Mouse (Mus musculus): ENCODE results near the gene Gdf7. TPM values are rescaled to one million over a fixed set of nuclear protein-coding genes. Genes with fewer than 3 reads are reported as not detected.
A peak's percentile ranks its signal among the peaks of the same experiment; 100 is the strongest.

Gene Gdf7
- under 1 TPM; 0.17 to 0.26 TPM for total RNA-seq (2021)
- long read RNA-seq, experiment 1: 0 reads
- long read RNA-seq, experiment 2: 0 reads

DNA sequence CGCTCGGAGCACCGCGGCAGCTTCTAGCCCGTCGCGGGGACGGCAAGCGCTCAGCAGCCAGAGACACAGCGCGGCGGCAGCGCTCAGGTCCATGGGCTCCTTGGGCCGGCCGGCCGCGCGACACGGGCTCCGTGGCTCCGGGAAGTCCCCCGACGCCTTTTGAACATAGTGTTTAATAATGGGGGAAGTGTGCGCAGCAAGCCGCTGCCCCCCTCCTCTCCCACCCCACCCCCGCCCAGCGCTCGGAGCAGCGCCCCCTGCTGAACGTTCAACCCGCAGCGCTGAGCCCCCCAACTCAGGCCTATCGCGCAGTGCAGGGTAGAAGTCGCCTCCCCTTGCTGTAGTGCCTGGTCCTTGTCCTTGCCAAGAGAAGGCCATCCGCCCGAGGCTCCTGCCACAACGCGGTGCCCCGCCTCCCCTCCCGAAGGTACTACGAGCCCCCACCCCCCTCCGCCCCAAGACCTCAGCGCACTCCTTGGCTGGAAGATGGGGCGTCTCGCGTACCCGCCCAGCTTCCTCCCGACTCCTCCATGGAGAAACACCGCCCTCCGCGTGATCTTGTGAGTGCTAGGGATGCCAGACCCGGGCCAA is at the start of gene Gdf7:
Gene Gdf7, minus strand, starts transcription at position 114 of the 591 bp plus-strand sequence.
- DNase-seq: no peak

DNA sequence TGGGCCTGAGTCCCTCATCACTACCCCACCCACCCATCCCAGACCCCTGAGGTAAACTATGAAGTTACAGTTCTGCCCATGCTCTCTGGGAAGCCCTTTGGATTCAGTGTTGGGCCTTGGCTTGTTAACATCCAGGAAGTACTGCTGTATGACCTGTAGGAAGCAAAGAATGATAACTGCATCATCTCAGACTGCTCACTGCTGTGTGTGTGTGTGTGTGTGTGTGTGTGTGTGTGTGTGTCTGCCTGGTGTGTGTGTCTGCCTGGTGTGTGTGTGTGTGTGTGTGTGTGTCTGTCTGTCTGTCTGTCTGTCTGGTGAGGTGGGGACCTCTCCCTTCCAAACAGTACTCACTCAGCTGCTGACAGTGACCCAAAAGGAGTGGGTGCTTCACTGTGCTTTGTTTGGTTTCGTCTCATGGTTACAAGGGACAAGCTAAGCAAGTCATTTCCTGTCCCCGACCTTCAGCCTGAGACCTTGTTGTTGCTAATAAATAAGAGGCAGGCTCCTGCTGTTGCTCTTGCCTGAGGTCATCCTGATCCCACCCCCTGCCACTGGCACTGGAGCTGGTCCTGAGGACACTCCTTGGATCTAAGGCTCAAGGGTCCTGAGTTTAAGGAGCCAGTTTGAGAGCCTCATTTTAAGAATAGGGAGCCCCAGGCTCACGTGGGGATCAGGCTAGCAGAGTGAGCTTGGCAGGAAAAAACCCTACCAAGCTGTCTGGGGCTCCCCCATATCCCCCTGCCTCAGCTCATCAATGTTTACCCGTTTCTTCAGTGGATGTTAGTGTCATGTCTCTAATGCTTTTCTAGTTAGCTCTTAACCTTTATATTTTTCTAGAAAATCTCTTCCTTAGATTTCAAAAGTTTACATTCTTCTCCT is 49.5 kb upstream of the Gdf7 start:
- DNase-seq: peak; percentile 79 to 87

GRCm38 (mm10) chr12:8348733-8349513 is 47.2 kb upstream of the Gdf7 start:
- peak; percentile 38 to 71 for DNase-seq

GRCm38 (mm10) chr12:8347746-8348462 is 46.1 kb upstream of the Gdf7 start:
- peak; percentile 36 to 64 for DNase-seq

DNA sequence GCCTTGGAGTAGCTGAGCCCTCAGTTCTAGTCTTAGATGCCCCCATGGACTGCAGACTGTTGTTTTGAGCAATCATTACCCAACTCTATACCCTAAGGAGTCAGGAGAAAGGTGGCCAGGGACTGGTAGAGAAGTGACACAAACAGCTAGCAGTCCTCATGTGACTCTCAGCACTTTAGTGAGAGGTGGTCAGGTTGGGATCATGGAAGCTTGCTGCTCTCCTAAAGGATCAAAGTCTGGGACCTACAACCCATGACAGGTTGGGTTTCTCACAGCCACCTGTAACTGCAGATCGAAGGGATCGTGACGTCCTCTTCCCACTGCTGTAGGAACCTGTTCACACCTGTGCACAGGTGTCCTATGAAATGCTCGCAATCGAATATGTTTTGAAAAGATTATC is 43.8 kb upstream of the Gdf7 start:
- DNase-seq: no peak

DNA sequence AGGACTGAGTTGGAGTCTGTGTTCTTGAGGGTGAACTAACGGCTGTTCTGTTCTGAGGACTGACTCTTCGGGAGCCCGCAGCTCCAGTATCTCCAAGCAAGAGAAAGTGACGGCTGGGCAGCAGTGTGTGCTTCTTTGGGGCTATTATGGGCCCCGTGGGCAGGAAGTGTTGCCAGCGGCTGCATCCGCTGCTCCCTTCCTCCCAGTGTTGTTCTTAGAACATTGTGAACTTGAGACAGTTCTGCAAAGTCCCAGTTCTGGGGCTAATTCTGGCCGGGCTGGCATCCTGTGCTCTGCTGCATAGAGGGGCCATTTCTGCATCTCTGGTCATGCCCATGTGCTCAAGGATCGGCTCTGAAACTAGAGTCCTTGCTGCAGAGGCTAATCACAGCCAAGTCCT is 43.1 kb upstream of the Gdf7 start:
- peak; percentile 73 to 90 for DNase-seq

- no peak for DNase-seq
Measured at GRCm38 (mm10) chr12:8343381-8343780, 41.6 kb upstream of the Gdf7 start.

DNA sequence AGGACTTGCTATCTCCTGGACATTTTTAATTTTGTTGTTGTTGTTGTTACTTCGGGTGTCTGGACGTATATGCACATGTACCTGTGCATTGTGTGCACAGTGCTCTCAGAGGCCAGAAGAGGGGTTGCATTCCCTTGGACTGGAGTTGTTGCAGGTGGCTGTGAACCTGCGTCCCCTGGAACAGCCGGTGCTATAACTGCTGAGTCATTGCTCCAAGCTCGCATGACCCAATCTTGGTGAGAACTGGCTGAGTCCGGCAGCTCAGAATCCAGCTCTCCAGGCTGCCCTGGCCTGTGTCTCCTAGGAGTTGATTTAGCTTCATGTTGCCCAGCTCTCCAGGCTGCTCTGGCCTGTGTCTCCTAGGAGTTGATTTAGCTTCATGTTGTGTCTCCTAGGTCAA is 39.3 kb upstream of the Gdf7 start:
- no peak for DNase-seq

GRCm38 (mm10) chr12:8339591-8340319 is 38.0 kb upstream of the Gdf7 start:
- no peak for DNase-seq

DNA sequence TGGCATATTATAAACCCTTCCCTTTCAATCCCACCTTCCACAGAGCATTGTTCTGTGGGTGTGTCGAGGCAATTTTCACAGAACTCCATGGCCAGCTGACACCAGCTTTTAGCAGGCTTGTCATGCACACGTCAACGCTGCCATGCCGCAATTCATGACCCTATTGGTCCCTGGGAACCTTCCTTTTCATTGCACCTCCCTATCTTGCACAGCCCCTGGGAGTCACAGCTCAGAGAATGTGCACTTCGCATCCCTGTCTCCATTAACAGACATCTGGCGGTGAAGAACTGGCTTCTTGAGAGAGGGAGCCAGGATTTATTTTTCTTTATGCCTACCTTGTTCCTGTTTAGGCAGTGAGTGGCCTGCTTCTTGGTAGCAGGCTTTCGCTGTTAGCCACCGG is 37.2 kb upstream of the Gdf7 start:
- DNase-seq: no peak

- DNase-seq: no peak
Measured at GRCm38 (mm10) chr12:8338491-8338890, 36.7 kb upstream of the Gdf7 start.

GRCm38 (mm10) chr12:8337286-8338060 is 35.7 kb upstream of the Gdf7 start:
- peak; percentile 47 to 49 for DNase-seq

GRCm38 (mm10) chr12:8336601-8337285 is 35.0 kb upstream of the Gdf7 start:
- DNase-seq: peak in 1 of 2 experiments; percentile 50

GRCm38 (mm10) chr12:8335503-8335902 is 33.7 kb upstream of the Gdf7 start:
- DNase-seq: no peak

- peak; percentile 71 to 81 for DNase-seq
Measured at GRCm38 (mm10) chr12:8334261-8334660, 32.5 kb upstream of the Gdf7 start.

GRCm38 (mm10) chr12:8333617-8334016 is 31.9 kb upstream of the Gdf7 start:
- DNase-seq: no peak

DNA sequence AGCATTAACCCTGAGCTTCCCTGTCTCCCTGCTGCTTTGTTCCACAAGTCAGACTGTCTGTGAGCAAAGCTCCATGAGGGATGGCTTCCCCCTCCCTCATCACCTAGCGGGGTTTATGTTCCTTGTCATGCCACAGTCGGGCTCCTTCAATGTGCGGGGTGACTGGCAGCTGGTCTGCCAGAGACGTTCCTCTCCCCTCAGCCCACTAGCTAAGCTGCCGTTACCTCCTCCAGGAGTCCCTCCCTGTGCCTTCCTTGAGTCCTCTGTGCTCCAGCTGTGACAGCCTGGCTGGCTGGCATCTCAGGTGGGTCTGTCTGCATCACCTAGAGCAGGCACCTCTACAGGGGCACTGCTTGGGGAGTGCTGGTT is 30.4 kb upstream of the Gdf7 start:
- no peak for DNase-seq

GRCm38 (mm10) chr12:8331489-8332173 is 29.9 kb upstream of the Gdf7 start:
- DNase-seq: peak; percentile 74 to 81

- DNase-seq: no peak
Measured at GRCm38 (mm10) chr12:8329236-8329635, 27.5 kb upstream of the Gdf7 start.
